Mouse (Mus musculus) MEL (cell line): ENCODE results near the gene Krt18.

Source experiments
- CTCF ChIP-seq, 3 experiments: IDR thresholded peaks in 2 of 3; conservative IDR thresholded peaks in 1 of 3; 2 replicates each; pipeline ENCODE4 v1.5.1; 2011 to 2012; ENCODE audit warnings: low read length in 3 of 3, low read depth in 2 of 3, mild to moderate bottlenecking in 2 of 3, improper control_type of control experiment in 1 of 3, inconsistent platforms in 1 of 3, mixed read lengths in 1 of 3, moderate library complexity in 1 of 3; ENCODE audit not compliant: control insufficient read depth in 1 of 3, insufficient read depth in 1 of 3, poor library complexity in 1 of 3, severe bottlenecking in 1 of 3
- EP300 ChIP-seq, 2 experiments: IDR thresholded peaks; 2 replicates each; pipeline ENCODE4 v1.6.1; 2011; ENCODE audit warnings: improper control_type of control experiment in 2 of 2, low read length in 2 of 2, low read depth in 1 of 2, mild to moderate bottlenecking in 1 of 2
- USF2 ChIP-seq, 2 experiments: IDR thresholded peaks; 2 replicates each; pipeline ENCODE4 v1.6.1; 2011 to 2012; ENCODE audit warnings: improper control_type of control experiment in 2 of 2, low read length in 2 of 2, borderline replicate concordance in 1 of 2, inconsistent platforms in 1 of 2, low read depth in 1 of 2, mild to moderate bottlenecking in 1 of 2; ENCODE audit not compliant: insufficient read depth in 1 of 2
- ZC3H11A ChIP-seq: IDR thresholded peaks from 2 replicates; pipeline ENCODE4 v1.6.1; 2012; ENCODE audit warnings: low read depth, mild to moderate bottlenecking, inconsistent platforms, low read length, improper control_type of control experiment
- ZKSCAN1 ChIP-seq: IDR thresholded peaks from 2 replicates; pipeline ENCODE4 v1.6.1; 2012; ENCODE audit warnings: low read depth, mild to moderate bottlenecking, inconsistent platforms, low read length, improper control_type of control experiment, moderate library complexity

DNA sequence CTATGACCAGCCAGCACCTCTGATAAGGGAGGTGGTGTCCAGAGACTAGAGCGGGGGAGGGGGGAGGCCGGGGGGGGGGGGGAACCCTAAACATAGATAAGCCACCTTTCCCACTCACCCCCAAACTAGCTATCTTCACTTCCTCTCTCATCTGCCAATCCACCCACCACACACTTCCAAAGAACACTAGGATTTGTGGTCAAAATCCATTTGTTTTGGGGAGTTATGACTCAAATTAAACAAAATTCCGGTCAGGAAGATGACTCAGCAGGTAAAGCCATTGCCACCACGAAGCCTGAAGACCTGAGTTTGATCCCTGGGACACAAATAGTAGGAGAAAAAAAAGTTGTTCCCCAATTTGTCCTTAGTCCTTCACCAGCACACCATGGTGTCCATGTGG lies 13.1 kb upstream of the Krt18 start:
- TF ChIP-seq EP300 (IDR thresholded peaks at IDR 0.05; ENCODE audit: low read depth in 1 of 2, low read length in 2 of 2) = peak in 1 of 2 experiments; percentile 51; a peak in 2 of 4 replicates
- TF ChIP-seq CTCF (IDR thresholded peaks at IDR 0.05 in 2 of 3, conservative IDR thresholded peaks at IDR 0.05 in 1 of 3; ENCODE audit: control insufficient read depth in 1 of 3, insufficient read depth in 1 of 3, low read depth in 2 of 3, low read length in 3 of 3, poor library complexity in 1 of 3, severe bottlenecking in 1 of 3) = no peak
- TF ChIP-seq ZC3H11A = no peak
- TF ChIP-seq USF2 (IDR thresholded peaks at IDR 0.05; ENCODE audit: borderline replicate concordance in 1 of 2, insufficient read depth in 1 of 2, low read depth in 1 of 2, low read length in 2 of 2) = no peak
- no peak for TF ChIP-seq ZKSCAN1
